Mouse (Mus musculus) embryonic facial prominence, embryonic 11.5 days (tissue): ENCODE data around the gene Ndufs5. TPM values are rescaled to one million over a fixed set of nuclear protein-coding genes. Genes with fewer than 3 reads are reported as not detected.

Experiments used
- ATAC-seq: fragments of 200-750 bp; cut with Nextera tagmentation; replicated peaks from 2 replicates; pipeline ENCODE4 v1.8.0; 2017; ENCODE audit warnings: low read depth; ENCODE audit not compliant: insufficient number of reproducible peaks, low FRiP score, low TSS enrichment
- DNase-seq: peaks from one replicate; pipeline ENCODE4 v3.0.0-alpha.2; 2015; ENCODE audit warnings: low spot score
- H3K27ac ChIP-seq: fragments of 300-500 bp; sonication (generic); replicated peaks from 2 replicates; pipeline ENCODE4 v1.5.1; 2014; ENCODE audit warnings: mild to moderate bottlenecking, low read depth, low read length, control low read depth
- H3K27me3 ChIP-seq: fragments of 300-500 bp; sonication (generic); 2 replicates; pipeline ENCODE4 v1.6.1; 2014; ENCODE audit warnings: mild to moderate bottlenecking, low read length, moderate library complexity, mixed read lengths; ENCODE audit not compliant: control insufficient read depth, insufficient read depth
- H3K36me3 ChIP-seq: fragments of 300-500 bp; sonication (generic); replicated peaks from 2 replicates; pipeline ENCODE4 v1.6.1; 2014; ENCODE audit warnings: low read depth, mild to moderate bottlenecking, low read length, moderate library complexity, mixed read lengths; ENCODE audit not compliant: control insufficient read depth, insufficient read depth
- H3K4me1 ChIP-seq: fragments of 300-500 bp; sonication (generic); 2 replicates; pipeline ENCODE4 v1.6.1; 2014; ENCODE audit warnings: low read length, mixed read lengths; ENCODE audit not compliant: control insufficient read depth, insufficient read depth
- H3K4me2 ChIP-seq: fragments of 300-500 bp; sonication (generic); 2 replicates; pipeline ENCODE4 v1.6.1; 2014; ENCODE audit warnings: low read depth, mild to moderate bottlenecking, control low read depth, low read length, moderate library complexity
- H3K4me3 ChIP-seq: fragments of 300-500 bp; sonication (generic); 2 replicates; pipeline ENCODE4 v1.5.1; 2014; ENCODE audit warnings: low read depth, low read length, control low read depth
- H3K9ac ChIP-seq: fragments of 300-500 bp; sonication (generic); replicated peaks from 2 replicates; pipeline ENCODE4 v1.6.1; 2014; ENCODE audit warnings: mild to moderate bottlenecking, control low read depth, low read length
- H3K9me3 ChIP-seq: fragments of 300-500 bp; sonication (generic); replicated peaks from 2 replicates; pipeline ENCODE4 v1.6.1; 2016; ENCODE audit warnings: mild to moderate bottlenecking, low read length, inconsistent platforms, mixed read lengths; ENCODE audit not compliant: control insufficient read depth
- WGBS: fragments of 180-500 bp; shearing (Covaris S2); extraction: QIAGEN DNeasy Blood & Tissue Kit; methylation state at CpG from one replicate; pipeline ENCODE4 v1.1.7; 2014; 5-methylcytosine and 5-hydroxymethylcytosine counted together
- polyA plus RNA-seq: library from polyadenylated mRNA; unstranded; fragments of >200 nt; fragmentation: Nextera tagmentation; extraction: Ambion mirVana; gene quantifications from 2 replicates; pipeline ENCODE4 v1.2.1, GENCODE M21; 2014

Ndufs5 gene
- polyA plus RNA-seq = 308 and 321 TPM in 2 replicates

DNA sequence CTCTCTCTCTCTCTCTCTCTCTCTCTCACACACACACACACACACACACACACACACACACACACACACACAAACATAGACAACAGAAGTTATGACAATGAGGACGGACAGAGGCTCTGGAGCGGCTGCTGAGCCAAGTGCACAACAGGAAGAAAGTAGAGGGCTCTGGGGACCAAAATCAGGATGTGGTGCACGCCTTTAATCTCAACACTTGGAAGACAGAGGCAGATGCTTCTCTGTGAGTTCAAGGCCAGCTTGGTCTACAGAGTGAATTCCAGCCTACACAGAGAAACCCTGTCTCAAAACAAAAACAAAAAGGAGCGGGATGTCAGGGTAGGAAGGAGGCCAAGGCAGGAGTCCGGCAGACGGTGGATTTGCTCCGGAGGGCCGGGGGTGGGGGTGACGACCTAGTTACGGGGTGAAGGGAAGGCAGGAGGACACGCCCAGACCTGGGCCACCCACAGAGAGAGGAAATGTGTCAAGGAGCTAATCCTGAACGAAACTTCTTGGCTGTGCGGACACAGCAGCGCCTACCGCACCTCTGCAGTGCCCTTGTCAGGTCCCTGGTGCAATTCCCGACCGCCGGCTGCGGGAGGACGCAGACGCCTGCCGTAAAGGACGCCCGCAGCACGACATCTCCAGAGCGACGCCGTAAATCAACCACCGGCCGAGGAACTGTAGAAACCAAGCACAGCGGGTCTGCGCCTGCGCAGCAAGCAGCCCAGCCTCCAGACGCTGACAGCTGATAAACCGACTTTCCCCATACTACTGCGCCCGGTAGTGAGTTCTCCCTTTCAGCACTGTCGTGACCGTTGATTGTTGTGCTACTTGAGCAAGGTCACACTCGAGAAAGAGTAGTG, at the start of gene Ndufs5:
Ndufs5 (minus strand) TSS at position 629 of the 860 bp plus-strand sequence.
- H3K4me3 ChIP-seq = peak within 1 kb of the TSS; percentile 80
- WGBS = under 1% methylated on average over 40 of the region's 40 CpGs
- no peaks in the 10 kb centered on the region for H3K9me3 ChIP-seq
- H3K27ac ChIP-seq = no peak within 1 kb of the TSS
- no peaks in the 10 kb centered on the region for H3K27me3 ChIP-seq
- ATAC-seq = peak; percentile 91
- peak within 1 kb of the TSS; percentile 81 for H3K9ac ChIP-seq
- peak; percentile 97 for DNase-seq
- peak within 1 kb of the TSS; percentile 55 for H3K4me2 ChIP-seq
- no peaks in the 10 kb centered on the region for H3K4me1 ChIP-seq
- no peaks in the 10 kb centered on the region; the same call in 1 of the 2 replicates for H3K36me3 ChIP-seq

DNA sequence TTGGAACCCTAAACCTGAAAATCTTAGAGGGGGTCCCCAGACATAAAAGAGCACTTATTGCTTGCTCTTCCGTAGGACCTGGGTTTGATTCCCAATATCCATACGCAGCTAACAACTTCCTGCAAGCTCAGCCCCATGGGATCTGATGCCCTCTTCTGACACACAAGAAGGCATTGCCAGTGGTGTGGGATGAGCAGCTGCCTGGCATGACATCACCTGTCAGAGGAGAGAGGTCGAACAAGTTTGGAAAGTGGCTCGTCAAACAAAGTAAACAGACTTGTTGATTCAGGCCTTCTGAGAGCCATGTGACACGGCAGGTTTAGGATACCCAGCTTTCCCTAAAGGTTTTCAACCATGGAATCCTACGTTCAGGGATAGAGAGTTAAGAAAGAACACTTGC, 47.1 kb upstream of the Ndufs5 start:
- H3K4me1 ChIP-seq = no peaks in the 10 kb centered on the region
- no peak overlapping the region for H3K4me2 ChIP-seq
- no peak overlapping the region for H3K9ac ChIP-seq
- H3K27me3 ChIP-seq = no peaks in the 10 kb centered on the region
- no peak overlapping the region for H3K4me3 ChIP-seq
- H3K27ac ChIP-seq = no peak overlapping the region
- no peaks in the 10 kb centered on the region for H3K36me3 ChIP-seq
- H3K9me3 ChIP-seq = no peaks in the 10 kb centered on the region
- DNase-seq (no peak), ATAC-seq (no peak)
- WGBS = 69% methylated on average over 6 of the region's 6 CpGs

DNA sequence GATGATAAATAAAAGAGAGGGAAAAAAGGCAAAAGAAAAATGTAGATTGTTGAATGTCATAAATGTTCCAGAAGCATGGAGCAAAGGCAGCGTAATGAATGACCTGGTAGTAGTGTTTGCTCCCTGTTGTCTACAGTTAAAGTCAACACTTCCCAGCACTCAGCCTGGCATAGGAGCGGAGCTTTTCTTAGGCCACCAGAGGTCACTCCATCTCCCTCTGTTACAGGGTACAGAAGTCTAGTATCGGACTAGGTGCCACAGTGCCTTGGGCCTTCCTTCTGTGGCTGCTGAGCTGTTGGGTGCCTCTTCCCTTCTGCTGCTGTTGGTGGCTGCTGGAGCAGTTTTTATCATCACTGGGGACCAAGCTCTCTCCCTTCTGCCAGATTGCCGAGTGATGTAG, 40.3 kb upstream of the Ndufs5 start:
- ATAC-seq (no peak), DNase-seq (peak; percentile 26)
- Histone ChIP-seq H3K27me3 (no peaks in the 10 kb centered on the region), H3K36me3 (no peaks in the 10 kb centered on the region), H3K9ac (no peak overlapping the region), H3K4me1 (no peaks in the 10 kb centered on the region), H3K9me3 (no peaks in the 10 kb centered on the region), H3K27ac (no peak overlapping the region), H3K4me3 (no peak overlapping the region), H3K4me2 (no peak overlapping the region)
- 51% methylated on average over 4 of the region's 4 CpGs for WGBS

DNA sequence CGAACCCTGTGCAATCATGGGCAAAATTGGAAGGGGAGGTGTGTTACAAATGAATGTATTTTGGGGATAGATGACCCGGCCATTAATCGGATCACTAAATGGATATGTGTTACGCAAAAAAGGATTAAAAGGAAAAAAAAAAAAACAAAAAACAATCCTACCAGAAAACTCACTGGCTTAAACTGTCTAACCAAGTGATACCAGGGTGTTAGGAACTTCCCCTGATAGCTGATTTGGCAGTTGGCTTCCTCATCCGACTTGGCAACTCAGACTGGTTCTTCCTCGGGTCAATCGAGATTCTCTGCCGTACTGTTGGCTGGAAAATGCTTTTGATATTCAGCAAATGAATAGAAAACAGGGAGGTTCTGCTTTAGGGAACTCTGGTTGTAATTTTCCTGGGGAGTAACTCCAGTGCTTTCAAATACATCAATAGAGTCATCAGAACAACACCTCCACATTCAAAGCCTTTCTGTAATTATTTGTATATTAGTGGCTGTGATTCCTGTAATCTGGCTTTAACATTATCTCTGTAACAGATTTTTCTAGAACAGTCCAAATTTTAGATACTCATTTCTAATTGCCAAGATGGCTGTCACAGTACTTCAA, 32.8 kb upstream of the Ndufs5 start:
- Histone ChIP-seq H3K4me1 (no peaks in the 10 kb centered on the region; the same call in 1 of the 2 replicates), H3K27me3 (no peaks in the 10 kb centered on the region), H3K9ac (no peak overlapping the region), H3K36me3 (no peaks in the 10 kb centered on the region), H3K4me2 (peak overlapping the region; percentile 67), H3K27ac (no peak overlapping the region), H3K9me3 (no peaks in the 10 kb centered on the region), H3K4me3 (peak overlapping the region; percentile 96)
- ATAC-seq = no peak
- no peak for DNase-seq
- WGBS = under 1% methylated on average over 8 of the region's 8 CpGs

DNA sequence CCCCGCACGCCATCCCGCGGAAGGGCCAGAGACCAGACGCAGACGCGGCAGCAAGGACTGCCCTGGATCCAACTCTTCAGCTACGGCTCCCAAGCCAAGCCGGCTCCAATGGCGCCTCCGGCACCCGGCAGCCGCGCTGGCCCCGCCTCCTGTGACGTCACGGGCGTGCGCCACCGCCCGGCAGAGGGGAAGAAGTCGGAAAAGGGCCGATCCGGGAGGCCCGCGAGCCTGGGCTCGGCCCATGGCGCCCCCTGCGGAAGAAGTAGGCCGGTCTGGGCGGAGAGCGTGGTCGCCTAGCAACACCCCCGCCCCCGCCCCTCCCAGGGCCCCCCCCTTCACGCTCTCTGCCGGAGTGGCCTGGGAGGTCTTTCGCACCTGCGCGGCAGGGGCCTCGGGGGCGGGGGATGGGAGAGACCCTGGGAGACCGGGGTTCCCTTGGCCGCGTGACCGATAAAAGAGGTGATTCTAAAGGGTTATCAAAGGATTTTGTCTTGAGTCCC, 32.2 kb upstream of the Ndufs5 start, which contains the start of gene Akirin1:
Akirin1 (minus strand) TSS at position 194 of the 500 bp plus-strand sequence.
- peak; percentile 98 for ATAC-seq
- Histone ChIP-seq H3K4me2 (peak within 1 kb of the TSS; percentile 67), H3K4me3 (peak within 1 kb of the TSS; percentile 96), H3K27me3 (no peaks in the 10 kb centered on the region), H3K27ac (peak within 1 kb of the TSS; percentile 86), H3K9me3 (no peaks in the 10 kb centered on the region), H3K36me3 (no peaks in the 10 kb centered on the region), H3K9ac (peak within 1 kb of the TSS; percentile 88), H3K4me1 (no peaks in the 10 kb centered on the region; the same call in 1 of the 2 replicates)
- 0% methylated on average over 30 of the region's 46 CpGs for WGBS
- DNase-seq = peak; percentile 97

GRCm38 (mm10) chr4:123749484-123750130, 31.6 kb upstream of the Ndufs5 start:
- no peaks in the 10 kb centered on the region for H3K9me3 ChIP-seq
- no peaks in the 10 kb centered on the region for H3K36me3 ChIP-seq
- DNase-seq = peak; percentile 21
- H3K4me1 ChIP-seq = no peaks in the 10 kb centered on the region; the same call in 1 of the 2 replicates
- peak overlapping the region; percentile 67 for H3K4me2 ChIP-seq
- peak overlapping the region; percentile 96 for H3K4me3 ChIP-seq
- H3K27ac ChIP-seq = peak overlapping the region; percentile 86
- WGBS = under 1% methylated on average over 52 of the region's 55 CpGs
- peak; percentile 85 for ATAC-seq
- no peaks in the 10 kb centered on the region for H3K27me3 ChIP-seq
- peak overlapping the region; percentile 88 for H3K9ac ChIP-seq

DNA sequence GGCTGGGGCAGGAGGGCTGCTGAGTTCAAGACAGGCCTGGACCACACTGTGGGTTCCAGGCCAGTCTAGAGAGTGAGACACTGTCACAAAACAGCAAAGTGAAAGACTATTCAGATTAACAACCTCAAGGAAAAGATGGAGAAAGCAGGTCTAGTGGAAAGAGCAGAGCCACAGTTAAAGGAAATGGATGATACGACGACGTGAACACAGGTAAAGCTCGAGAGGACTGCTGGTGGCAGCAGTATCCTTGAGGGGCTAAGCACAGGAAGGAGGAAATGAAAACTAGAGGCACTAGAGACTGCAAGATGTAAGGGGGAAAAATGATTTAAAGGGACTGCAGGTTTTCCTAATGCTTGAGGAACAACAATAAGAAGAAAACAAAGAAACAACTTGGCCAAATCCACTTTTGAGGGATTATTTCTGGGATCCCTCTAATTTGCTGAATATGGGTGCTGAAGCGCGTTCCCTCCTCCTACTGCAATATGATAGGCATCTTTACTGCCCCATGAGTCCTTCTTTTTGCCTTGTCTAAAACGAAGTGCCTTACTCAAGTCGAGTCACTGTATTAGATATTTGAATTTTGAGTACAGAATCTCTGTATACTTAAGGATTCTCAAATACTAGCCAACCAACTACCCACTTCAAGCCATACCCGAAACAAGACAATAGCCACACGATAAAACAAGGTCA, 30.9 kb upstream of the Ndufs5 start:
- no peak for ATAC-seq
- H3K4me3 ChIP-seq = peak overlapping the region; percentile 96
- H3K4me2 ChIP-seq = peak overlapping the region; percentile 67
- H3K4me1 ChIP-seq = no peaks in the 10 kb centered on the region; the same call in 1 of the 2 replicates
- no peak overlapping the region for H3K27ac ChIP-seq
- no peak for DNase-seq
- no peaks in the 10 kb centered on the region for H3K9me3 ChIP-seq
- peak overlapping the region; percentile 88 for H3K9ac ChIP-seq
- H3K27me3 ChIP-seq = no peaks in the 10 kb centered on the region
- no peaks in the 10 kb centered on the region for H3K36me3 ChIP-seq
- 17% methylated on average over 10 of the region's 10 CpGs for WGBS
